Mouse (Mus musculus): Measurements from ENCODE around the gene Mrpl22.
"Not testable (repeated sequence)": the region's sequence is repeated elsewhere in the genome, so short reads cannot be mapped to it uniquely, and the experiment has no call there.

The Mrpl22 gene

GRCm38 (mm10) chr11:58171459-58172091 is at the start of gene Mrpl22:
TSS of gene Mrpl22 (plus strand) at chr11:58171661.
- peak; percentile 91 for DNase-seq (ENCODE audit: low spot score)

- no peak for DNase-seq (ENCODE audit: low spot score)
These were observed 47.8 kb upstream of the Mrpl22 start for GRCm38 (mm10) chr11:58123711-58124110.

GRCm38 (mm10) chr11:58125021-58125420 is 46.4 kb upstream of the Mrpl22 start:
- no peak for DNase-seq (ENCODE audit: low spot score)

- no peak for DNase-seq (ENCODE audit: low spot score)
These were observed 44.9 kb upstream of the Mrpl22 start for GRCm38 (mm10) chr11:58126397-58127160.

- DNase-seq (ENCODE audit: low spot score), result no peak
These were observed 43.9 kb upstream of the Mrpl22 start for GRCm38 (mm10) chr11:58127544-58127943.

GRCm38 (mm10) chr11:58129302-58129843 is 42.1 kb upstream of the Mrpl22 start:
- no peak for DNase-seq (ENCODE audit: low spot score)

- no peak for DNase-seq (ENCODE audit: low spot score)
These were observed 39.4 kb upstream of the Mrpl22 start for GRCm38 (mm10) chr11:58132026-58132425.

GRCm38 (mm10) chr11:58134869-58135268 is 36.6 kb upstream of the Mrpl22 start:
- no peak for DNase-seq (ENCODE audit: low spot score)

GRCm38 (mm10) chr11:58135296-58135695 is 36.2 kb upstream of the Mrpl22 start:
- no peak for DNase-seq (ENCODE audit: low spot score)

GRCm38 (mm10) chr11:58136677-58137076 is 34.8 kb upstream of the Mrpl22 start:
- no peak for DNase-seq (ENCODE audit: low spot score)

- DNase-seq (ENCODE audit: low spot score), result no peak
These were observed 32.6 kb upstream of the Mrpl22 start for GRCm38 (mm10) chr11:58138821-58139220.

- no peak for DNase-seq (ENCODE audit: low spot score)
These were observed 32.0 kb upstream of the Mrpl22 start for GRCm38 (mm10) chr11:58139466-58139865.

- no peak for DNase-seq (ENCODE audit: low spot score)
These were observed 27.6 kb upstream of the Mrpl22 start for GRCm38 (mm10) chr11:58143704-58144426.

GRCm38 (mm10) chr11:58146241-58146640 is 25.2 kb upstream of the Mrpl22 start:
- no peak for DNase-seq (ENCODE audit: low spot score)

GRCm38 (mm10) chr11:58155458-58155857 is 16.0 kb upstream of the Mrpl22 start:
- no peak for DNase-seq (ENCODE audit: low spot score)

GRCm38 (mm10) chr11:58156871-58157270 is 14.6 kb upstream of the Mrpl22 start:
- no peak for DNase-seq (ENCODE audit: low spot score)

GRCm38 (mm10) chr11:58165072-58165471 is 6.4 kb upstream of the Mrpl22 start:
- DNase-seq (ENCODE audit: low spot score), result no peak

GRCm38 (mm10) chr11:58167822-58168166 is 3.7 kb upstream of the Mrpl22 start:
- DNase-seq (ENCODE audit: low spot score), result no peak

- peak; percentile 72 for DNase-seq (ENCODE audit: low spot score)
These were observed 3.1 kb upstream of the Mrpl22 start, which contains the start of gene Gemin5 for GRCm38 (mm10) chr11:58168167-58168915. TSS of gene Gemin5 (minus strand) at chr11:58168539.

GRCm38 (mm10) chr11:58169666-58170065 is 1.8 kb upstream of the Mrpl22 start:
- no peak for DNase-seq (ENCODE audit: low spot score)

- DNase-seq (ENCODE audit: low spot score), result peak; percentile 21
These were observed 8.1 kb downstream of the Mrpl22 start for GRCm38 (mm10) chr11:58179563-58179962.

- DNase-seq (ENCODE audit: low spot score), result not testable (repeated sequence)
These were observed 8.5 kb downstream of the Mrpl22 start for GRCm38 (mm10) chr11:58179986-58180385.

Measured in ovary, postnatal 10 days (tissue).